Mouse (Mus musculus): ENCODE results near the gene Clmn. TPM values are rescaled to one million over a fixed set of nuclear protein-coding genes. Genes with fewer than 3 reads are reported as not detected.

Clmn gene
- polyA plus RNA-seq, 1 experiment from 2014 or later, result 0.65 TPM

DNA sequence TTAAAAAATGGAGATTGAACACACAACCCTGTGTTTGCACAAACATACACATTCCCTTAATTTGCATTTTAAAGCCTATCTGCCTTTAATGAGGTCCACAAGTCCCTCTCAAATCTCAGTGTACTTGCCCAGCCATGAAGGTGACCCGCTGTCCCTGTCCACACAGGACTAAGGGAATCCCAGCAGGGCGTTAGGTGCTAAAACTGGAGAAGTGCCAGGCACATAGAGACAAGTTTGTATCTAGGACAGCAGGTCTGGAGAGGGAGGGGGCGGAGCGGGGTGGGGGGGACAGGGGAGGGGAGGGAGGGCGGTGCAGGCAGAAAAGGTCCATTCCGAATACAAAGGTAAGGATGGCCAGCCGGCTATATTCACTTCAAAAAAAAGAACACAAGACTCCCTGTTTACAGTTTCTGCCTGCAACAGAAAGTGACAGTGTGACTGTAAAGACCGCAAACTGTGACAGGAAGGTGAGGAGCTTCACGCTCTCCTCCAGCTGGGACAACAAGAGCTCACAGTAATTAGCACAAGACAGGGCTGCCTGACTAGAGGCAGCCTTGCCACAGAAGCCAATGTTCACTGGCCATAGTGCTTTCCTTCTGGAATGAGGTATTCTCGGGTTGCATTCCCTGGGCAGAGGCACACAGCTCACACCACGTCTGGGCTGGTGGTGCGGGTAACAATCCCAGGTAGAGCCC is 47.6 kb downstream of the Clmn start:
- peak; percentile 7 for DNase-seq (ENCODE audit: low spot score)

DNA sequence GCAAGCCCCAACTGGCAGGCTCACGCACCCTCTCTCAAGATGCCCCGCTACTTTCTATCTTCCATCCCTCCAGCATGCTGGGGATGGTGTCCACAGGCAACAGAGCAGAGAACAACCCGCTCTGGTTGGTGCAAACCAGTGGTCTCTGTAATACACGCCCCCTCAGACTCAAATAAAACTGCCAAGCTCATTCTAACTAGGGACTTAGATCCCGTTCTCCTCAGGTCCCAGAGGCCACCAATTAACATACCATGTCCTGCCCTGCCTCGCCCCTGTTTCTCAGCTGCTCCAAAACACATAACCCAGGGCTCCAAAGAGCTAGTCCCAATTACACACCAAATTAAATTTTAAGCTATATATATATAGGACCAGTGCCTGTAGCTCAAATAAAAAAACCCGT is 50.6 kb downstream of the Clmn start:
- DNase-seq (ENCODE audit: low spot score), result no peak

DNA sequence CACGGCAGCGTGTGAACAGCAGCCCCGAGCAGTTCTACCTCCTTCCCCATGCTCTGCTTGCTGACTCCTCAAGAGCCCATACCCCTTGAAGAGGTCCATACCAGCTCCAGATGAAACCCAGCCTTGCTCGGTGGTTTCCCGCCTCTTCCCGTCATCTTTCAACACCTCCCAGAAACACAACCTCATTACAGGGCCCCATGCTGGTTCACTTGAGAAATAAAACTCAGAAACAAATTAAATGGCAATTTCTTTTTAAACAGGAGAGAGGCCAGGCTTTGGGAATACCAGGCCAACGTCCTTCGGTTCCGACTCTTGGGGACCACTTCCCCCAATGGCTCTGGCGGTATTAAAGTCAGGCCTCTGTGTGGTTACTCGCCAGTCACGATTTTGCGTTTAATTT is 51.1 kb downstream of the Clmn start:
- DNase-seq (ENCODE audit: low spot score), result no peak

DNA sequence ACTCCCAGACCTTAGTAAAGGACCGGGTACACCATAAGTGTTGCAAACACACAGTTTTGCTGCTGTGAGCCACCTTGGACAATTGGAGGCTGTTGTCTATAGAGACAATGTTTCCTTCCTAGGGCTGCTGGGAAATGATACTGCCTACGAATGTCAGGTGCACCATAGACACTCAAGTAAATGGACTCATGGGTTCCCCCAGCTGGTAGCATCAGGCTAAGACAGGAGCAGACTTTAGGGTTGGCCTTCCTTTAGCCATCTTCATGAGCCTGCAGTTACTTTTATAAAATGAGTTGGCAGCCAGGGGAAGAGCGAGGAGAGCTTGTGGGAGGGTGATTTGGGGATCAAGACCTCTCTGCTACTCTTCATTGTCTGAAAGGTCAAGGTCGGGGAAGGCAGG is 52.2 kb downstream of the Clmn start:
- DNase-seq (ENCODE audit: low spot score), result peak; percentile 21

DNA sequence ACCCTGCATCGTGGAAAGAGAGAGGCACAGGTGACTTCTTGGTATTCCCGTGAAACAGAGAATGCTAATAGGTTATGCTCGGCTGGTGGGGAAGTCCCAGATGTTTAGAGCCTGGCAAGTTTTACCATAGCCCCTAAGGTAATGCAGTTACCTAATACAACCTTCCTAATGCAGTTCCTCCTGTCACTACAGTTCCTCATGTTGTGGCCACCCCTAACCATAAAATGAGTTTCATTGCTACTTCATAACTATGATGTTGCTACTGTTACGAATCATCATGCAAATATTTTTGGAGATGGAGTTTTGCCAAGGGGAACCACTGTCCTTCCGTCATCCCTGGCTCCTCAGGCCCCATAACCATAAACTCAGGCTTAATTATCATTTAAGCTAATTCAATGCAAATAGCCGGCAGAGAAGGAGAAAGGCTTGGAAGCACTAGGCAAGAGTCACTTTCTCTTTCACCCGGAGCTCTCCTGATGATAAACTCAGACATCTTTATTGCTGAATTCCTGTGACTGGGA is 53.9 kb downstream of the Clmn start:
- no peak for DNase-seq (ENCODE audit: low spot score)

DNA sequence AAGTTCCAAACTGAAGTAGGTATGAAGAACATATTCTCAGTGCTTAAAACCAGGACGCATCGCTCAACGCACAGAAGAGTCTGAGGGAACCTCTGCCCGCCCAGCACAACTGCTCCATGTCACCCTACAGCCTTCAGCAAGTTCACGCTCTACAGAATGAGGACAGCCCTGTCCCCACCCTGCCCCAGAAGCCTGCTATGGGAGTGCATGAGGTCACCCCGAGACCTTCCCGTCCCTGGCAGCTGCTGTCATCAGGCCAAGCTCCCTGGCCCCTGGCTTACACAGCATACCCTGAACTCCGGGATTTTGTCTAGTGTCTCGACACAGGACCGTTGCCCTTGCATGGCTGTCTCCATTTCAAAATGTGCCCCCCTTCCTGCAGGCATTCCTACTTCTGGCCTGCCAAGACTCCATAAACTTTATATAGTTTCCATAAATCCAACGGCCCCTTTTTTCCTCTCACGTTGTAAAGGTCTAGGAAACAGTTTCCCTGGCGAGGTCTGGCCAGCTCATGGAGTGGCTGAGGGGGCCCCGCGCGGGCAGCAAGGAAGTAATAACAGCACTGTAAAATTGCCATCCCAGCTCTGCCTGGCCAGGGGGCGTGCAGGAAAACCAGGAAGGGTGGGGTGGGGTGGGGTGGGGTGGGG is 56.3 kb downstream of the Clmn start:
- DNase-seq (ENCODE audit: low spot score), result no peak

DNA sequence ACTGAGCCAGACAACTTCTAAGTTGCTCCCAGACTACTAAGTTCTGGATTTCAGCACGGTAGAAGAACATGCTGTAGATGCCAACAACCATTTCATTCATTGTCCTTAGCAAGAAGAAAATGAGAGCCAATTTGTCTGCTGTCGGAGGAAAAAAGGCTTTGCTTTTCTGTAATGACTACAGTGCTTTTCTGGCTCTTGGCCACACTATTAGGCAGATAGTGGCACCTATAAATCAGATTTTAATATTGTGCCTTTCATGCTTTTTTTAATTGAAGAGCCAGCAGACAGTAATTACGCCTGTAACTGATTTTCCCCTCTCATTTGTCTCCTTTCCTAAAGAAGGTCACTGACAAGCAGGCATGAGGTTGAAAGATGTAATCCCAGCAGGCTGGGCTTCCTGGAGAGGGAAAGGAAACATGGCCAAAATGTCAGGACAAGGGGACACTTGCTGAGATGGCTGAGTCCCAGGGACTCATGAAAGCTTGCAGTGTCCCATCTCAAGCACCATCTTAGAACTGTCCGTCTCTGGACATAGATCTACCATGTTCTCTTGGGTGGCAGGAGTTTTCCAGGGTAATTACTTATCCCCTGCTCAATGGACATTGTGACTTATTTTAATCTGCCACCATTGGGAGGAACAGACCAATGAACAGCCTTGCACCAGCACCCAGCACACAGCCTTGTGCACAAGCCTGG is 58.0 kb downstream of the Clmn start:
- no peak for DNase-seq (ENCODE audit: low spot score)

DNA sequence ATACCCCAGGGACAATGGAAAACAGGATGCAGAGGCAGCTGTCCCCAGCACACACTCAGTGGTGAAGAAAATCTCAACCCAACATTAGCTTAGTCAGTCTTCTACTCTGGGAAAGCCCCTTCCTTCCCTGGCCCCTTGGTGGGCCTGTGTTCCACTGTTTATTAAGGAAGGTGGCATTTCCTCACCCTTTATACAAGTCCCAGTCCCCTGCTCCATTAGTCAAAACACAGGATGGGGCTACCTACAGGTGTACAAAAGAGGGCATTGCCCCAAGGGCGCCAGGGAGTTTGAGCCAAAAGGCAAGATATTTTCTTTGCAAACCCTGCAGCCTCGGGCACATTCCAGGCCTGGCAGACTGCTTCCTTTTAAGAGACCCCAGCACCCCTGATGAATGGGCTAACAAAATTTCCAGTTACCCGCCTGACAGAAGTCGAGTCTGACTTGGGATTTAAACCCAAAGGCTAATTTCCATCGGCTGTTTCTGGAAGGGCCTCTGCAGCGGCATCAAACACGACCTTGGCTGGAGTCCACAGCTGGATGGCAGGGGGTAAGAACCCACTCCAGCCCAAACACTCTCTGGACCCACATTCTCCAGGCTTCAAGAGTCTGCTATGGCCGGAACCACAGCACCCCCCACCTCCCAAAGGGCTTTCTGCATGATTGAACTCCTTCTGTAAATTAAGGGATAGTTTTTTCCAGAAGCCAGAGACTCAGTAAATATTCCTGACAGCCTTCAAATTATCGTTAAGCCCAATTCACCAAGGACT is 63.2 kb downstream of the Clmn start:
- no peak for DNase-seq (ENCODE audit: low spot score)

DNA sequence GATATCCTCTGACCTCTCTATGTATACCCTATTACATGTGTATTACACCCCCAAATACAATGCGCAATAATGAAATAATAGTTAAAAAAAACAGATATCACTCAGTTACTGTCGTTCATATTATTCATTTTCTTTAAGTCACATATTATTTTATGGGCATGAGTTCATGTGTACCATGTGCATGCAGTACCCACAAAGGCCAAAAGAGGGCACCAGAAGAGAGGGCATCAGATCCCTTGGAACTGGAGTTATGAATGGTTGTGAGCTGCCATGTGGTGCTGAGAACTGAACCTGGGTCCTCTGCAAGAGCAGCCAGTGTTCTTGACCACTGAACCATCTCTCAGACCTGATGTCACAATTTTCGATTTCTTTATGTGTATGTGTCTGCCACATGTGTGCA is 65.5 kb downstream of the Clmn start:
- DNase-seq (ENCODE audit: low spot score), result no peak

DNA sequence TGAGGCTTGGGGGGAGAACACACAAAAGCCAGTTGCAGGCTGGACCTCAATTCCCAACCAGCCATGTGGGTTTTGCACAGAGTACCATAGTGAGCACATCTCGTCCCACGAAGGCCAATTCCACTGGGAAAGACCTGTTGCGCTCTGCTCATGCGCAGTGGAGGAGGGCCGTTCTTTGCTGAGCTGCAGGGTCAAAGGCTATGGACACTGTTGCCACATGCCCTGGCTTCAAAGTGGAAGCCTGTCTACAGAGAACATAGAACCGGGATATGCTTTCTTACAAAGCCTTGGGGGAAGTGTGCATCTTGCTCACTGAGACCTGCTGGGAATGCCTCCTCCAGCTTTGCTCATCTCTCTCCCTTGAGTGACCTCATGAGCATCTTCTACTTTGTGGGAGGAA is 67.0 kb downstream of the Clmn start:
- DNase-seq (ENCODE audit: low spot score), result no peak

DNA sequence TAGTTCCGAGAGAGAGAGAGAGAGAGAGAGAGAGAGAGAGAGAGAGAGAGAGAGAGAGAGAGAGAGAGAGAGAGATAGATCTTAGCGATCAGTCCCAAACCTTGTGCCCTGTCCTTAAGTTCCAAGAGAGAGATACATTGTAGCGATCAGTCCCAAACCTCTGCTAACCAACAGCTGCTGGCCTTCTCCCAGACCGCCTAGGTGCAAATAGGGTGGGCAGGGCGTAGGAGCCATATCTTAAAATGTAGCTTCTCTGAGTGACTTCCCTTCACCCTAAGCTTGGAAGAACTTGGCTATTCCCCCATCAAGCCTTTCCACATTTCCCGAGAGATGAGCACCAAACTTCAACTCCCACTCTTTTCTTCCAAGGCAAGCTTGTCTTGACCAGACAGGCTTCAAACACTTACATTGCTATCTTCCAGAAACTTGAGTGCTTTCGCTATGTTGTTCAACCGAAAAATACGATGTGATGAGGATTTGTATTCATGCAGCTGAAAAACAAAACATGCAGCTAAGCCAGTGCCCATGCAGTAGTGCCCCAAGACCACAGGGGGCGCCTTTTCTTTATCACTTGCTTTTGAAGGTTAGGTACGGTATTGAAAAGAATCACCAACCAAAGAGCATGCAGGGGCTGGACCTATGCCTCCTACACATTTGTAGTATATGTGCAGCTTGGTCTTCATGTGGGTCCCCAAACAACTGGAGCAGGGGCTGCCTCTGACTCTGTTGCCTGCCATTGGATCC is 68.1 kb downstream of the Clmn start:
- DNase-seq (ENCODE audit: low spot score), result no peak

DNA sequence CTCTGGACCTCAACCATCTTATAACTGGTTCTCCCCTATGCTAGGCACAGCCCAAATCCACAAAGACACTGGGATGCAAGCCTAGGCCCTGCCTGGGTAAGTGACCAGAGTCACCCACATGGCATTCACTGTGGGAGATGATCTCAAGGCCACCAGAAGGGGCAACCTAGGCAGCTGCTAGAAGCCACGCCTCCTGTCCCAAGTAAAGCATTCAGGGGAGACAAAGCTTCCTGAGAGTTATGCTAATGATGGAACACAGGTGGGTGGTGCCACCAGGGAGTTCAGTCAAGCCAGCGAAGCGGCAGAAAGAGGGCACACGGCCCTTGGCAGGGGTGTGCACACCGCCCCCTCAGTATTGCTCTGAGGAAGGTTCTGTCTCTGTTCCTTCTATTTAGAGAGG is 69.9 kb downstream of the Clmn start:
- DNase-seq (ENCODE audit: low spot score), result no peak

DNA sequence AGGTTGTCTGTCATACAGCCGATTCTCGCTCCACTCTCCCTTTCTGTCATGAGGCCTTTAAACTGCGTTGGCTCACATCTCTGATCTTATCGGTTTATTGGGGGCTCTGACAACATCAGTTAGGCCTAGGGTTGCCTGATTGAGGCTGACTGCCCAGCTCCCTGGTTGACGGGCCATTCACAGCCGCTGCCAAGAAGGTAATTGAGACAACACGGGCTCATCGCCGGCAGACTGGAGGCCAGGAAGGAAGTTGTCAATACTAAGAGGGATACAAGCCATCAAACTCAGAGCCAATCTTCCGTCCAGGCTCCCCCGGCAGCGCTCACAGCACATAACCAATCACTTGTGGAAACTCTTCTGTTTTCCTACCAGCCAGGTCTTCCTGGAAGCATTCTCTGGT is 71.4 kb downstream of the Clmn start:
- DNase-seq (ENCODE audit: low spot score), result no peak

DNA sequence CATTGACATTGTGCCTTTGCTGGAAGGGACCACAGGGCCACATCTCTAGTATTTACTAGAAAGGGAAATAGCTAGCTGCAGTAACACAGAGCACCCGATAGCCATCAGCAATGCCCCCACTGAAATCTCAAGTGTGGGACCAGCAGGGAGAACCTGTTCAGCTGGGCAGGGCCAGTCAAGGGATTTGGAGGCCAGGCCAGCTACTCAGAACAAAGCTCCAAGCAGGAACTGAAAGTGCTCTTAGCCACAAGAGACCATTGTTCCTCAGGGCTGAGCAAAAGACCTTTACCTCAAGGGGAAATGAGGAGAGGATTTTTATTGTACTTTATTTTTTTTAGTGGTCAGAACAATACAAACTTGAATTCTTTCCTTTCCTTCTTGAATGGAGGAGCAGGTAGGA is 87.3 kb downstream of the Clmn start:
- no peak for DNase-seq (ENCODE audit: low spot score)

DNA sequence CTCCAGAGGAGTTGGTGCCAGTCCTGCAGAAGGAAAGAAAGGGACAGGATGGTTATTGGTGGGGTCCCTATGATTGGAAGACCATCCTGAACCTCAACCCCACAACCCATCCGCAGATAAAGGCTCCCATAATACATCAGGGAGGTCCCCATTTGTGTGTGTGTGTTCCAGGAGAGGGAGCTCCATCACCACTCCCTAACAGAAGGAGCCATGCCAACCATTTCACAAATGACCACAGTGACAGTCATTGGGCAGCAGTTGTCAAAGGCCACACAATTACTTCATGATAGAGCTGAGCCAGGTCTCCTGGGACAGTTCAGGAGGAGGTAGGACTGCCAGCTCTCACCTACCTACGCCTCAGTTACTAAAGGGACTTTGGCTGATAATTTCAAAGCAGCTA is 92.9 kb downstream of the Clmn start:
- DNase-seq (ENCODE audit: low spot score), result no peak

DNA sequence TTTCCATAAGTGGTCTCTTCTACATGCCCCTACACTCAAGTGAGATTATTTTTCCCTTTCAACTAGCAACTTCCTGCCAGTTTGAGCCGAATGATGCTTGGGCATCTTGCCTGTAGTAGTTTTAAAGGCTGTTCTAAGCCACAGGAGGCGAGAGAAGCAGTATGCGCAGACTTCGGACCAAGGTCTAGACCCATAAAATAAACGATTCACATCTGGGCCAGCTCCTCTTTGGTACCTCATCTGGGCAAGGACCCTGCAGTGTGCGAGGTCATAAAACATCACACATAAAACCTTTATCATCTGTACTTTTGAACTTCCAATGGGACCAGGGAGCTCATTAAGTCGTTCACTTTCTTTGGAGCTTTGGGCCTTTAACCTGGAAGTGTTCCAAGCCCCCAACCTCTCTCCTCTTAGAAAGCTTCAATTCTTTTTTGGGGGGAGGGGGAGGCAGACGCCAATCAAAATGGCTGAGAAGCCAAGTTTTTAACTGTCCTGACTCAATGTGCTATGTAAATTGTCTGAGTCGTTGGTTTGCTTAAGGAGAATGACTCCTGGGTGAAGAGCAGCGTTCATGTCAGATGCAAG is 95.6 kb downstream of the Clmn start:
- no peak for DNase-seq (ENCODE audit: low spot score)

DNA sequence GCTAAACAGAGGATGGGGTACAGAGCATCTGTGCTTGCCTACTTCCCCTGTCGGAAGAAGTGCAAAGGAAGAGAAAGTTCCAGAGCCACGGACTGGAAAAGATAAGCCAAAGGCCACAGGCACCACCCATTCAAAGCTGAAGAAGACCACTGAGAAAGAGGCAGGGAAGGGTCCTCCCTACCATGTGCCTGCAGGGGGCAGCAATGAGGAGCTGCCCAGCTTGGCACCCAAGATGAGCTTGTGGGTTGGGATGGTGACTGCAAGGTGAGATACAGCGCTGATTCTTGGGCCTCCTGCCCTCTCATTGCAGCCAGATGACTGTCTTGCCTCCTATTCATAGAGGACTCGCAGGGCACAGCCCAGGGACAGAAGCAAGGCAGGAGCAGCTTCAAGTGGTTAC is 97.7 kb downstream of the Clmn start:
- DNase-seq (ENCODE audit: low spot score), result peak; percentile 10

DNA sequence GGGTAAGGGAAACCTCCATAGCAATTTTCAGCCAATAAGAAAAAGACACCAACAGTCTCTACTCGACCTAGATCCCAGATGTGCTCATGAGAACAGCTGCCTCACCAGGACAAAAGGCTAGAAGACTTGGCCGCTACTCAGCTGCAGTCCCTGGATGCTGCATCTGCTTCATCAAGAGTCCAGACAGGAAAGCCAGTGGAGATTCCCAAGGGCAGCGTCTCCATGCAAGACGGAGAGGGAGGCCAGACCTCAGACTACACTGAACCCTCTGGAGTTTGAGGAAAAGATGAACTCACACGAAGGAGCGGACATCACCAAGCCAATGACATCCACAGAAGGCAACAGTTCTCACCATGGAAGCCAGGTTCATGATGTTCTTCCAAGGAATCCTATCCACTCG is 99.1 kb downstream of the Clmn start:
- no peak for DNase-seq (ENCODE audit: low spot score)

DNA sequence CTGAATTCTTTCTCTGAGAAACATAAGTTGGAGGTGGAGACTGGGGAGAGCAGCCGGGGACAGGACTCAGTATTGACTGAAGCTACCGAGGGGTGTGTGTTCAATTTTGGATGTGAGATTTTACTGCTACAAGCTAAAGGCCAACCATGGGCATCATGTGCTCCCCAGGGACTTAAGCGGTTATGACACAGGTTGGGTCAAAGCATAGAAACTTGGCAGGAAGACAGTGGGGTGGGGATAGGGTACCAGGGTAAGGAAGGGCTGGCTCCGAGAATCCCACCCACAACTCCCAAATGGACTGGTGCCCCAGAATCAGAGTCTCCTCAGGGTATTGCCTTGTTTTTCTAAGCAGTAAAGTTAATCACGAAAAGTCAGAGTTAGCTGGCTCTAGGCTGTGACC is 99.8 kb downstream of the Clmn start:
- DNase-seq (ENCODE audit: low spot score), result no peak

DNA sequence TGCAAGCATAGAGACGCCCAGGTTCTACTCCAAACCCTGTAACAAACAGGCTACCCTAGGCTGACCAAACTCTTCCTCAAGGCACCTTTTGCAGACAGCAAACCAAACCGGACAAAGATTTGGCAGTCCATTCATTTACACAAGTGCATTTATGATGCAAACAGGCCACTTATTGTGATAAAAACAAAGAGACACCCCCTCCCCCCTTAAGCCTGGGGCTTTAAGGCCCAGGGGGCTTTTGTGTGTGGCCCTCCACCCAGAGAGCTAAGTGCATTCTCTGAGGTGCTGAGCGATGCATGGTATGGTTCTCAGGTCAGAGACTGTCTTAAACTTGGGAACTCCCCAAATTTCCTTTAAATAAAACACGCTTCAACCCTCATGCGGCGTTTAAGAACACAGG is 101.0 kb downstream of the Clmn start:
- DNase-seq (ENCODE audit: low spot score), result no peak

DNA sequence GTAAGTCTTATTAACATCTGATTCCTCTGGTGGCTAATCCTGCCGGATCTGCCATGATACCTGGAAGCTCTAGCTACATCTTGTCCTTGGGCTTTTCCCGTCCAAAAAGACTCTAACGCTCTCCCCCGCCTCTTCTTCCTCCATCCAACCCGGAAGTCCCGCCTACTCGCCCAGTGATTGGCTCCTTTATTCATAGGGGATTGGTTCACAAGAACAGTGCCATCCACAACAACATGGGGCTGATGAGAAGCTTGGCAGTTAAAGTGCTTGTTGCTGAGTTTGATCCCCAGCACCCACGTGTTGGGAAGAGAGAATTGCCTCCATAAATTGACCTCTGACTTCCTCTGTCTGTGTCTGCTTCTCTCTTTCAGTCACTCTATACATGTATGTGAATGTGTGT is 103.5 kb downstream of the Clmn start:
- no peak for DNase-seq (ENCODE audit: low spot score)
